15 mouse cellular contexts compared by ENCODE assay signal in the genomic region with DNA sequence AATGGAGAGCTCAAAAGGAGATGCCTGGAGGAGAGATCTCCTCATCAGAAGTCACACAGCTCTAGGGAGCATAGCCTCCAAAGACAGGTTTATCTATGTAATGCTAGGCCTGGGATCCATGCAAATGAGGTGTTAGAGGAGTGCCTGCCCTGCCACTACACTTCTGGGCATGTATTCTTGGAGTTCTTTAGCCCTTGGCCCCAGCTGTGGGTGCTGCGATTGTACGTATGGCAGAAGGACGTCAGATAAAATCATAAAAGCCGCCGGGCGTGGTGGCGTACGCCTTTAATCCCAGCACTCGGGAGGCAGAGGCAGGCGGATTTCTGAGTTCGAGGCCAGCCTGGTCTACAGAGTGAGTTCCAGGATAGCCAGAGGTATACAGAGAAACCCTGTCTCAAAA.
"Had no signal": no experiment of that assay in that cellular context is flagged by ENCODE, and none has a peak within 500 bp of the region (broad histone marks: within the 10 kb centered on the region; RNA-seq: fewer than 3 reads in every experiment).

No protein-coding gene starts in this region.

- ATAC-seq: midbrain, embryonic 16.5 days had no signal

- DNase-seq: kidney, adult 18-20 months; kidney, postnatal 25 days; lung, embryonic 14.5 days; right cerebral cortex, postnatal 14 days; thymus, postnatal 14 days had no signal

- H3K9ac ChIP-seq: liver, embryonic 15.5 days; lung, embryonic 14.5 days; midbrain, embryonic 12.5 days; neural tube, embryonic 13.5 days; stomach, embryonic 15.5 days had no signal

- H3K27ac ChIP-seq: left cerebral cortex, adult 2 months; limb, embryonic 10.5 days; liver, embryonic 15.5 days; macrophage; midbrain, embryonic 12.5 days; neural tube, embryonic 13.5 days; stomach, embryonic 15.5 days had no signal

- H3K9me3 ChIP-seq: limb, embryonic 10.5 days; liver, embryonic 15.5 days; megakaryocyte, embryonic 14.5 days; midbrain, embryonic 12.5 days; neural tube, embryonic 13.5 days; stomach, embryonic 15.5 days had no signal

- H3K36me3 ChIP-seq: limb, embryonic 10.5 days; liver, embryonic 15.5 days; midbrain, embryonic 12.5 days; neural tube, embryonic 13.5 days; stomach, embryonic 15.5 days had no signal

- H3K4me2 ChIP-seq: liver, embryonic 11.5 days; liver, embryonic 15.5 days; lung, embryonic 14.5 days; midbrain, embryonic 12.5 days; neural tube, embryonic 13.5 days; stomach, embryonic 15.5 days had no signal

- H3K4me1 ChIP-seq: midbrain, embryonic 12.5 days; neural tube, embryonic 13.5 days had no signal

- H3K27me3 ChIP-seq: liver, embryonic 15.5 days; midbrain, embryonic 12.5 days; neural tube, embryonic 13.5 days; stomach, embryonic 15.5 days had no signal

- H3K4me3 ChIP-seq: left cerebral cortex, adult 2 months; limb, embryonic 10.5 days; liver, embryonic 15.5 days; megakaryocyte, embryonic 14.5 days; midbrain, embryonic 12.5 days; neural tube, embryonic 13.5 days; stomach, embryonic 15.5 days had no signal
